24 mouse cellular contexts compared by ENCODE assay signal in genomic region chr16:24341736-24342135, GRCm38 (mm10). TPM values are rescaled to one million over a fixed set of nuclear protein-coding genes. Genes with fewer than 3 reads are reported as not detected.
DNase-seq lines count a peak whose midpoint lies in the region; ATAC-seq lines count a peak whose summit lies in the region.
"Had no signal": no experiment of that assay in that cellular context is flagged by ENCODE, and none has a peak within 500 bp of the region (broad histone marks: within the 10 kb centered on the region; RNA-seq: fewer than 3 reads in every experiment).

No protein-coding gene starts in this region.

- WGBS in hindbrain, embryonic 16.5 days, result 86% methylated on average over 7 of the region's 7 CpGs

- ATAC-seq in hindbrain, embryonic 16.5 days, result no peak
- ATAC-seq: forebrain, embryonic 15.5 days; inflammation-experienced regulatory T-cells, adult 6 months; liver, postnatal 0 days; lung, postnatal 0 days had no signal

- no peaks in the 10 kb centered on the region for H3K27me3 ChIP-seq in hindbrain, embryonic 16.5 days (replicated peaks; ENCODE audit: control insufficient read depth, insufficient read depth, low read length)
- H3K27me3 ChIP-seq: embryonic facial prominence, embryonic 15.5 days; forebrain, embryonic 15.5 days; heart, embryonic 12.5 days had no signal

- no peaks in the 10 kb centered on the region for H3K36me3 ChIP-seq in hindbrain, embryonic 16.5 days (ENCODE audit: control insufficient read depth, insufficient read depth, low read length)
- H3K36me3 ChIP-seq: embryonic facial prominence, embryonic 15.5 days; forebrain, embryonic 15.5 days; heart, embryonic 12.5 days; limb, embryonic 10.5 days had no signal

- H3K27ac ChIP-seq in hindbrain, embryonic 16.5 days (ENCODE audit: low read depth, low read length), result no peak overlapping the region
- H3K27ac ChIP-seq: embryonic facial prominence, embryonic 15.5 days; forebrain, embryonic 15.5 days; limb, embryonic 10.5 days had no signal

- no peaks in the 10 kb centered on the region; the same call in 1 of the 2 replicates for H3K9me3 ChIP-seq in hindbrain, embryonic 16.5 days (ENCODE audit: control insufficient read depth, low read length)
- H3K9me3 ChIP-seq: embryonic facial prominence, embryonic 15.5 days; forebrain, embryonic 15.5 days; heart, embryonic 12.5 days; limb, embryonic 10.5 days had no signal

- H3K4me2 ChIP-seq in hindbrain, embryonic 16.5 days (ENCODE audit: low read length), result no peak overlapping the region
- H3K4me2 ChIP-seq: embryonic facial prominence, embryonic 15.5 days; forebrain, embryonic 15.5 days; heart, embryonic 12.5 days; midbrain, embryonic 11.5 days had no signal

- no peaks in the 10 kb centered on the region for H3K4me1 ChIP-seq in hindbrain, embryonic 16.5 days (ENCODE audit: control insufficient read depth, insufficient read depth, low read depth, low read length)
- H3K4me1 ChIP-seq: forebrain, embryonic 15.5 days had no signal

- H3K4me3 ChIP-seq in hindbrain, embryonic 16.5 days (ENCODE audit: low read length), result no peak overlapping the region
- H3K4me3 ChIP-seq: embryonic facial prominence, embryonic 15.5 days; forebrain, embryonic 15.5 days; heart, embryonic 12.5 days; limb, embryonic 10.5 days had no signal

- H3K9ac ChIP-seq in hindbrain, embryonic 16.5 days (ENCODE audit: low read depth, low read length), result no peak overlapping the region
- H3K9ac ChIP-seq: embryonic facial prominence, embryonic 15.5 days; forebrain, embryonic 15.5 days; heart, embryonic 12.5 days; liver, postnatal 0 days had no signal

- peak; percentile 16 for DNase-seq in gastrocnemius, adult 18-20 months (ENCODE audit: low spot score)
- DNase-seq in gastrocnemius, postnatal 4 days (ENCODE audit: low spot score in 2 of 2), result no peak
- peak; percentile 24 to 31 for DNase-seq in spleen, postnatal 36 days (ENCODE audit: low spot score in 2 of 2)
- DNase-seq in spleen, adult 12 weeks (ENCODE audit: low spot score), result no peak
- DNase-seq in skeletal muscle tissue, adult 2 months (ENCODE audit: low read depth, low spot score), result peak; percentile 44
- peak; percentile 47 for DNase-seq in thymus, postnatal 4 days
- no peak for DNase-seq in layer of hippocampus, postnatal 10 days (ENCODE audit: low spot score in 2 of 2)
- DNase-seq: adrenal gland, postnatal 25 days; cerebellum, adult 9-10 months; heart, postnatal 10 days; kidney, adult 8-10 months; kidney, postnatal 14 days; liver; liver, postnatal 0 days; right cerebral cortex, adult 18-20 months had no signal

RNA-seq across cellular contexts. Expression of gene Lpp, which starts 51.6 kb away (rescaled TPM):
- total RNA-seq in gastrocnemius, adult 18-20 months (2021), result 10 to 100 TPM; 13.4 to 17.4 TPM
- total RNA-seq in gastrocnemius, postnatal 4 days (2021), result 10 to 100 TPM; 46.7 to 52.2 TPM
- polyA plus RNA-seq in hindbrain, embryonic 16.5 days (2015; fragmentation: Nextera tagmentation; extraction: Ambion mirVana), result 10.9 and 12.6 TPM in 2 replicates
- 10 to 100 TPM; 10.9 to 11.2 TPM for total RNA-seq in layer of hippocampus, postnatal 10 days (2021)
- total RNA-seq: MEL had no signal

Comparison
In these comparisons a context has a peak if more than half of its experiments do, and no peak if none do; other contexts are left out.
1. DNase-seq: peak in gastrocnemius, adult 18-20 months (single experiment), spleen, postnatal 36 days (2 of 2), skeletal muscle tissue, adult 2 months (single experiment) and thymus, postnatal 4 days (single experiment); none in gastrocnemius, postnatal 4 days (0 of 2), spleen, adult 12 weeks (single experiment) and layer of hippocampus, postnatal 10 days (0 of 2).